Comparison of ENCODE assay signal across 11 mouse cellular contexts in genomic region chr5:115491076-115491475, GRCm38 (mm10). TPM values are rescaled to one million over a fixed set of nuclear protein-coding genes. Genes with fewer than 3 reads are reported as not detected.
A peak's percentile ranks its signal among the peaks of the same experiment; 100 is the strongest.
DNase-seq lines count a peak whose midpoint lies in the region; ATAC-seq and TF ChIP-seq lines count a peak whose summit lies in the region.
"Had no signal": no experiment of that assay in that cellular context is flagged by ENCODE, and none has a peak within 500 bp of the region (broad histone marks: within the 10 kb centered on the region; RNA-seq: fewer than 3 reads in every experiment).

No protein-coding gene starts in this region.

- no peak overlapping the region for H3ac ChIP-seq in myocyte (ENCODE audit: control insufficient read depth, insufficient read length)

- no peak for DNase-seq in forebrain, embryonic 11.5 days (ENCODE audit: low spot score)
- DNase-seq in limb, embryonic 10.5 days (ENCODE audit: low spot score): no peak
- DNase-seq in spleen, adult 12 weeks (ENCODE audit: low spot score): no peak
- DNase-seq in spleen, postnatal 4 days (ENCODE audit: low spot score in 2 of 2): no peak

- peaks cover 4% of the 10 kb centered on the region; the same call in 1 of the 2 replicates for H3K27me3 ChIP-seq in forebrain, embryonic 12.5 days
- no peaks in the 10 kb centered on the region for H3K27me3 ChIP-seq in forebrain, embryonic 11.5 days (ENCODE audit: control insufficient read depth, insufficient read depth, low read length)
- no peaks in the 10 kb centered on the region for H3K27me3 ChIP-seq in limb, embryonic 12.5 days
- no peaks in the 10 kb centered on the region for H3K27me3 ChIP-seq in limb, embryonic 10.5 days (ENCODE audit: low read depth, poor library complexity, severe bottlenecking)
- no peaks in the 10 kb centered on the region for H3K27me3 ChIP-seq in hindbrain, embryonic 15.5 days
- no peaks in the 10 kb centered on the region for H3K27me3 ChIP-seq in myocyte (ENCODE audit: control insufficient read depth, insufficient read depth, insufficient read length)

- H3K27ac ChIP-seq in forebrain, embryonic 12.5 days: no peak overlapping the region
- no peak overlapping the region; the same call in 1 of the 2 replicates for H3K27ac ChIP-seq in forebrain, embryonic 11.5 days (ENCODE audit: low read depth, low read length)
- H3K27ac ChIP-seq in limb, embryonic 12.5 days: no peak overlapping the region
- no peak overlapping the region for H3K27ac ChIP-seq in limb, embryonic 10.5 days
- H3K27ac ChIP-seq in hindbrain, embryonic 15.5 days (replicated peaks): peak overlapping the region; percentile 100; the same call in 1 of the 2 replicates

- H3K9ac ChIP-seq in forebrain, embryonic 12.5 days: no peak overlapping the region
- H3K9ac ChIP-seq in forebrain, embryonic 11.5 days (ENCODE audit: low read length): no peak overlapping the region
- H3K9ac ChIP-seq in limb, embryonic 12.5 days (replicated peaks): no peak overlapping the region
- no peak overlapping the region for H3K9ac ChIP-seq in hindbrain, embryonic 15.5 days

- H3K79me2 ChIP-seq in myocyte (ENCODE audit: control insufficient read depth, insufficient read depth): no peaks in the 10 kb centered on the region

- WGBS in forebrain, embryonic 12.5 days: 33% methylated on average over 5 of the region's 5 CpGs
- WGBS in forebrain, embryonic 11.5 days: 40% methylated on average over 5 of the region's 5 CpGs
- WGBS in limb, embryonic 12.5 days: 41% methylated on average over 5 of the region's 5 CpGs
- 42% methylated on average over 5 of the region's 5 CpGs for WGBS in limb, embryonic 10.5 days
- WGBS in hindbrain, embryonic 15.5 days: 35% methylated on average over 5 of the region's 5 CpGs

- TF ChIP-seq POLR2A in myocyte (IDR thresholded peaks at IDR 0.05; ENCODE audit: insufficient read length, low read depth): no peak

- peak overlapping the region; percentile 73; the same call in 1 of the 2 replicates for H3K4me2 ChIP-seq in forebrain, embryonic 12.5 days
- H3K4me2 ChIP-seq in forebrain, embryonic 11.5 days (ENCODE audit: low read depth, low read length, severe bottlenecking): no peak overlapping the region
- peak overlapping the region; percentile 64 for H3K4me2 ChIP-seq in limb, embryonic 12.5 days
- peak overlapping the region; percentile 74 for H3K4me2 ChIP-seq in hindbrain, embryonic 15.5 days
- H3K4me2 ChIP-seq in myocyte (ENCODE audit: low read depth): peak overlapping the region; percentile 81

- H3K9me3 ChIP-seq in forebrain, embryonic 12.5 days: no peaks in the 10 kb centered on the region
- H3K9me3 ChIP-seq in forebrain, embryonic 11.5 days (ENCODE audit: control insufficient read depth, low read length): no peaks in the 10 kb centered on the region
- no peaks in the 10 kb centered on the region for H3K9me3 ChIP-seq in limb, embryonic 12.5 days
- H3K9me3 ChIP-seq in limb, embryonic 10.5 days (replicated peaks): no peaks in the 10 kb centered on the region
- H3K9me3 ChIP-seq in hindbrain, embryonic 15.5 days: no peaks in the 10 kb centered on the region

- H3K36me3 ChIP-seq in forebrain, embryonic 12.5 days (replicated peaks): no peaks in the 10 kb centered on the region
- H3K36me3 ChIP-seq in forebrain, embryonic 11.5 days (ENCODE audit: control insufficient read depth, insufficient read depth, low read length): no peaks in the 10 kb centered on the region
- H3K36me3 ChIP-seq in limb, embryonic 12.5 days: no peaks in the 10 kb centered on the region
- no peaks in the 10 kb centered on the region for H3K36me3 ChIP-seq in limb, embryonic 10.5 days
- H3K36me3 ChIP-seq in hindbrain, embryonic 15.5 days: no peaks in the 10 kb centered on the region
- H3K36me3 ChIP-seq in myocyte (ENCODE audit: control insufficient read depth, insufficient read depth): no peaks in the 10 kb centered on the region

- ATAC-seq in forebrain, embryonic 12.5 days (ENCODE audit: low FRiP score): no peak
- ATAC-seq in forebrain, embryonic 11.5 days (replicated peaks; ENCODE audit: low FRiP score): no peak
- no peak for ATAC-seq in limb, embryonic 12.5 days (ENCODE audit: insufficient number of reproducible peaks, insufficient read depth, low FRiP score, low TSS enrichment, low read depth)
- no peak for ATAC-seq in hindbrain, embryonic 15.5 days (ENCODE audit: low FRiP score, low read depth)

- no peak overlapping the region for H3K4me3 ChIP-seq in forebrain, embryonic 12.5 days (replicated peaks)
- H3K4me3 ChIP-seq in forebrain, embryonic 11.5 days (ENCODE audit: low read depth, low read length): no peak overlapping the region
- H3K4me3 ChIP-seq in limb, embryonic 12.5 days (replicated peaks): no peak overlapping the region
- no peak overlapping the region for H3K4me3 ChIP-seq in limb, embryonic 10.5 days
- no peak overlapping the region for H3K4me3 ChIP-seq in hindbrain, embryonic 15.5 days
- H3K4me3 ChIP-seq in myocyte: peak overlapping the region; percentile 17

- H3K4me1 ChIP-seq in forebrain, embryonic 12.5 days: peaks cover 29% of the 10 kb centered on the region
- H3K4me1 ChIP-seq in forebrain, embryonic 11.5 days (replicated peaks; ENCODE audit: control insufficient read depth, insufficient read depth, low read length): peaks cover 4% of the 10 kb centered on the region; the same call in 1 of the 2 replicates
- peaks cover 29% of the 10 kb centered on the region for H3K4me1 ChIP-seq in limb, embryonic 12.5 days (replicated peaks)
- peaks cover 31% of the 10 kb centered on the region for H3K4me1 ChIP-seq in limb, embryonic 10.5 days
- H3K4me1 ChIP-seq in hindbrain, embryonic 15.5 days (replicated peaks): peaks cover 25% of the 10 kb centered on the region

TF ChIP-seq in myocyte, 11 proteins besides CTCF, POLR2A, EP300 and RAD21:
- TF ChIP-seq MYOG (IDR thresholded peaks at IDR 0.05; ENCODE audit: control insufficient read depth in 1 of 3, insufficient read depth in 1 of 3, insufficient read length in 2 of 3, low read depth in 2 of 3) (no peak), POLR2AphosphoS2 (IDR thresholded peaks at IDR 0.05; ENCODE audit: insufficient read length, low read depth) (no peak), TCF3 (IDR thresholded peaks at IDR 0.05; ENCODE audit: insufficient read length, low read depth) (no peak), TCF12 (IDR thresholded peaks at IDR 0.05; ENCODE audit: insufficient read depth, poor library complexity, severe bottlenecking) (no peak), CEBPB (IDR thresholded peaks at IDR 0.05; ENCODE audit: insufficient read depth, poor library complexity, severe bottlenecking) (no peak), REST (IDR thresholded peaks at IDR 0.05; ENCODE audit: insufficient read depth, insufficient read length) (no peak), USF1 (IDR thresholded peaks at IDR 0.05; ENCODE audit: low read depth) (no peak), MAX (IDR thresholded peaks at IDR 0.05; ENCODE audit: low read depth) (no peak), SRF (IDR thresholded peaks at IDR 0.05; ENCODE audit: control insufficient read depth, insufficient read length, low read depth) (no peak), MYOD1 (IDR thresholded peaks at IDR 0.05; ENCODE audit: control insufficient read depth in 1 of 3, insufficient read length in 2 of 3, low read depth in 2 of 3) (no peak), E2F4 (IDR thresholded peaks at IDR 0.05; ENCODE audit: insufficient read depth) (no peak)

RNA-seq across cellular contexts. Expression of gene Sirt4, which starts 6.6 kb away (rescaled TPM):
- polyA plus RNA-seq in forebrain, embryonic 12.5 days (2016; fragmentation: Nextera tagmentation; extraction: Ambion mirVana): 20.0 and 23.2 TPM in 2 replicates
- 20.6 and 22.0 TPM in 2 replicates for polyA plus RNA-seq in forebrain, embryonic 11.5 days (2014; fragmentation: Nextera tagmentation; extraction: Ambion mirVana)
- polyA plus RNA-seq in limb, embryonic 12.5 days (2016; fragmentation: Nextera tagmentation; extraction: Ambion mirVana): 21.9 and 24.9 TPM in 2 replicates
- 16.0 and 18.5 TPM in 2 replicates for polyA plus RNA-seq in limb, embryonic 10.5 days (2016; fragmentation: Nextera tagmentation; extraction: Ambion mirVana)
- 27.3 and 32.2 TPM in 2 replicates for polyA plus RNA-seq in hindbrain, embryonic 15.5 days (2015; fragmentation: Nextera tagmentation; extraction: Ambion mirVana)
- polyA plus RNA-seq in myocyte (2012; fragmentation: generic; extraction: Trizol): 13.6 TPM

RNA-seq across cellular contexts. Expression of gene Pxn, which starts 15.4 kb away (rescaled TPM):
- polyA plus RNA-seq in forebrain, embryonic 12.5 days (2016; fragmentation: Nextera tagmentation; extraction: Ambion mirVana): 24.6 and 25.3 TPM in 2 replicates
- 11.9 and 12.3 TPM in 2 replicates for polyA plus RNA-seq in forebrain, embryonic 11.5 days (2014; fragmentation: Nextera tagmentation; extraction: Ambion mirVana)
- 40.3 and 47.1 TPM in 2 replicates for polyA plus RNA-seq in limb, embryonic 12.5 days (2016; fragmentation: Nextera tagmentation; extraction: Ambion mirVana)
- 36.8 and 45.3 TPM in 2 replicates for polyA plus RNA-seq in limb, embryonic 10.5 days (2016; fragmentation: Nextera tagmentation; extraction: Ambion mirVana)
- polyA plus RNA-seq in hindbrain, embryonic 15.5 days (2015; fragmentation: Nextera tagmentation; extraction: Ambion mirVana): 22.0 and 24.3 TPM in 2 replicates
- 120 TPM for polyA plus RNA-seq in myocyte (2012; fragmentation: generic; extraction: Trizol)

RNA-seq across cellular contexts. Expression of gene Pla2g1b, which starts 25.0 kb away (rescaled TPM):
- not detected in 2 replicates for polyA plus RNA-seq in forebrain, embryonic 12.5 days (2016; fragmentation: Nextera tagmentation; extraction: Ambion mirVana)
- polyA plus RNA-seq in forebrain, embryonic 11.5 days (2014; fragmentation: Nextera tagmentation; extraction: Ambion mirVana): not detected in 2 replicates
- not detected in 2 replicates for polyA plus RNA-seq in limb, embryonic 12.5 days (2016; fragmentation: Nextera tagmentation; extraction: Ambion mirVana)
- not detected in 2 replicates for polyA plus RNA-seq in limb, embryonic 10.5 days (2016; fragmentation: Nextera tagmentation; extraction: Ambion mirVana)
- polyA plus RNA-seq in hindbrain, embryonic 15.5 days (2015; fragmentation: Nextera tagmentation; extraction: Ambion mirVana): 0.54 TPM in 1 of 2 replicates, not detected in the other
- not detected for polyA plus RNA-seq in myocyte (2012; fragmentation: generic; extraction: Trizol)
- polyA plus RNA-seq: brain, embryonic 14.5 days; frontal cortex, adult 2 months; limb, embryonic 11.5 days had no signal
